Comparison of ENCODE assay signal across 15 mouse cellular contexts in genomic region chr11:52306431-52306830, GRCm38 (mm10).
"Had no signal": no experiment of that assay in that cellular context is flagged by ENCODE, and none has a peak within 500 bp of the region (broad histone marks: within the 10 kb centered on the region; RNA-seq: fewer than 3 reads in every experiment).

No protein-coding gene starts in this region.

- DNase-seq: kidney, adult 8-10 months; kidney, postnatal 10 days; kidney, postnatal 4 days; layer of hippocampus, adult 9-11 months; liver; lung, adult 18-20 months; lung, postnatal 10 days; lung, postnatal 36 days; right cerebral cortex, adult 18-20 months; right cerebral cortex, postnatal 14 days; right cerebral cortex, postnatal 4 days had no signal

- ATAC-seq: intestine, postnatal 0 days; liver, embryonic 12.5 days; midbrain, embryonic 13.5 days; midbrain, embryonic 16.5 days had no signal
